In genomic region chr17:79657785-79658184, GRCm38 (mm10) we compare ENCODE assay signal across 24 mouse cellular contexts. TPM values are rescaled to one million over a fixed set of nuclear protein-coding genes. Genes with fewer than 3 reads are reported as not detected.
A peak's percentile ranks its signal among the peaks of the same experiment; 100 is the strongest.
DNase-seq lines count a peak whose midpoint lies in the region; ATAC-seq and TF ChIP-seq lines count a peak whose summit lies in the region.
"Had no signal": no experiment of that assay in that cellular context is flagged by ENCODE, and none has a peak within 500 bp of the region (broad histone marks: within the 10 kb centered on the region; RNA-seq: fewer than 3 reads in every experiment).

No protein-coding gene starts in this region.

- no peak overlapping the region for H3K4me3 ChIP-seq in limb, embryonic 14.5 days (replicated peaks; ENCODE audit: low read length)
- no peak overlapping the region for H3K4me3 ChIP-seq in limb, embryonic 10.5 days
- H3K4me3 ChIP-seq in embryonic facial prominence, embryonic 14.5 days (ENCODE audit: low read depth, low read length), result no peak overlapping the region
- H3K4me3 ChIP-seq: erythroblast, embryonic 14.5 days; forebrain, embryonic 13.5 days; heart, embryonic 12.5 days; hindbrain, embryonic 15.5 days; left cerebral cortex, adult 2 months; liver, embryonic 12.5 days; lung, embryonic 15.5 days; midbrain, embryonic 13.5 days; myocyte; neural tube, embryonic 15.5 days; stomach, embryonic 15.5 days had no signal

- no peak overlapping the region for H3K9ac ChIP-seq in limb, embryonic 14.5 days (ENCODE audit: low read depth, low read length, severe bottlenecking)
- no peak overlapping the region for H3K9ac ChIP-seq in embryonic facial prominence, embryonic 14.5 days (ENCODE audit: low read depth, low read length)
- H3K9ac ChIP-seq: forebrain, embryonic 13.5 days; heart, embryonic 12.5 days; hindbrain, embryonic 15.5 days; liver, embryonic 12.5 days; lung, embryonic 15.5 days; midbrain, embryonic 13.5 days; neural tube, embryonic 15.5 days; stomach, embryonic 15.5 days had no signal

- peak; percentile 11 for DNase-seq in limb, embryonic 14.5 days (ENCODE audit: low spot score)
- DNase-seq in limb, embryonic 10.5 days (ENCODE audit: low spot score), result no peak
- peak; percentile 54 for DNase-seq in embryo, embryonic 10.5 days (ENCODE audit: low spot score)
- DNase-seq in embryonic facial prominence, embryonic 14.5 days (ENCODE audit: low spot score), result peak; percentile 45
- DNase-seq in mesoderm, embryonic 11.5 days (ENCODE audit: low read depth, low spot score), result peak; percentile 52
- DNase-seq in spleen, postnatal 4 days (ENCODE audit: low spot score in 2 of 2), result no peak
- no peak for DNase-seq in left cerebral cortex, adult 18-20 months (ENCODE audit: low spot score in 2 of 2)
- DNase-seq: adrenal gland, adult 8-10 months; cerebellum, adult 9-11 months; right cerebral cortex, postnatal 14 days; thymus, adult 2 months had no signal

- no peaks in the 10 kb centered on the region for H3K9me3 ChIP-seq in limb, embryonic 14.5 days (ENCODE audit: control insufficient read depth, low read length)
- no peaks in the 10 kb centered on the region for H3K9me3 ChIP-seq in limb, embryonic 10.5 days (replicated peaks)
- no peaks in the 10 kb centered on the region for H3K9me3 ChIP-seq in embryonic facial prominence, embryonic 14.5 days (ENCODE audit: control insufficient read depth, low read length)
- H3K9me3 ChIP-seq: forebrain, embryonic 13.5 days; heart, embryonic 12.5 days; hindbrain, embryonic 15.5 days; liver, embryonic 12.5 days; lung, embryonic 15.5 days; midbrain, embryonic 13.5 days; neural tube, embryonic 15.5 days; stomach, embryonic 15.5 days had no signal

- H3K4me2 ChIP-seq in limb, embryonic 14.5 days (replicated peaks; ENCODE audit: low read depth, low read length, severe bottlenecking), result no peak overlapping the region
- H3K4me2 ChIP-seq in embryonic facial prominence, embryonic 14.5 days (ENCODE audit: low read depth, low read length), result no peak overlapping the region
- H3K4me2 ChIP-seq: forebrain, embryonic 13.5 days; heart, embryonic 12.5 days; hindbrain, embryonic 15.5 days; liver, embryonic 12.5 days; lung, embryonic 15.5 days; midbrain, embryonic 13.5 days; neural tube, embryonic 15.5 days; stomach, embryonic 15.5 days had no signal

- H3K36me3 ChIP-seq in limb, embryonic 14.5 days (ENCODE audit: control insufficient read depth, insufficient read depth, low read length), result no peaks in the 10 kb centered on the region
- H3K36me3 ChIP-seq in limb, embryonic 10.5 days, result no peaks in the 10 kb centered on the region
- no peaks in the 10 kb centered on the region for H3K36me3 ChIP-seq in embryonic facial prominence, embryonic 14.5 days (ENCODE audit: control insufficient read depth, insufficient read depth, low read length)
- H3K36me3 ChIP-seq: hindbrain, embryonic 15.5 days; liver, embryonic 12.5 days; lung, embryonic 15.5 days; midbrain, embryonic 13.5 days; neural tube, embryonic 15.5 days; stomach, embryonic 15.5 days had no signal

- H3K4me1 ChIP-seq in limb, embryonic 14.5 days (ENCODE audit: control insufficient read depth, insufficient read depth, low read length), result no peaks in the 10 kb centered on the region
- H3K4me1 ChIP-seq in limb, embryonic 10.5 days, result no peaks in the 10 kb centered on the region
- H3K4me1 ChIP-seq in embryonic facial prominence, embryonic 14.5 days (ENCODE audit: control insufficient read depth, insufficient read depth, low read length), result no peaks in the 10 kb centered on the region
- H3K4me1 ChIP-seq: forebrain, embryonic 13.5 days; hindbrain, embryonic 15.5 days; liver, embryonic 12.5 days; midbrain, embryonic 13.5 days; neural tube, embryonic 15.5 days; stomach, embryonic 15.5 days had no signal

- no peaks in the 10 kb centered on the region for H3K27me3 ChIP-seq in limb, embryonic 14.5 days (ENCODE audit: control insufficient read depth, insufficient read depth, low read length)
- H3K27me3 ChIP-seq in limb, embryonic 10.5 days (ENCODE audit: low read depth, poor library complexity, severe bottlenecking), result no peaks in the 10 kb centered on the region
- H3K27me3 ChIP-seq in embryonic facial prominence, embryonic 14.5 days (replicated peaks; ENCODE audit: control insufficient read depth, insufficient read depth, low read length), result no peaks in the 10 kb centered on the region
- H3K27me3 ChIP-seq: forebrain, embryonic 13.5 days; heart, embryonic 12.5 days; hindbrain, embryonic 15.5 days; liver, embryonic 12.5 days; lung, embryonic 15.5 days; midbrain, embryonic 13.5 days; neural tube, embryonic 15.5 days; Patski; stomach, embryonic 15.5 days had no signal

- H3K27ac ChIP-seq in limb, embryonic 14.5 days (replicated peaks; ENCODE audit: low read depth, low read length), result no peak overlapping the region
- H3K27ac ChIP-seq in limb, embryonic 10.5 days, result no peak overlapping the region
- no peak overlapping the region for H3K27ac ChIP-seq in embryonic facial prominence, embryonic 14.5 days (replicated peaks; ENCODE audit: low read depth, low read length)
- H3K27ac ChIP-seq: forebrain, embryonic 13.5 days; hindbrain, embryonic 15.5 days; left cerebral cortex, adult 2 months; liver, embryonic 12.5 days; lung, embryonic 15.5 days; midbrain, embryonic 13.5 days; neural tube, embryonic 15.5 days; stomach, embryonic 15.5 days had no signal

- ATAC-seq in limb, embryonic 14.5 days (ENCODE audit: low FRiP score, low read depth), result no peak; the same call in 1 of the 2 replicates
- ATAC-seq in embryonic facial prominence, embryonic 14.5 days (ENCODE audit: low read depth), result no peak
- ATAC-seq: forebrain, embryonic 13.5 days; liver, embryonic 12.5 days; midbrain, embryonic 13.5 days; Patski had no signal

- 55% methylated on average over 9 of the region's 9 CpGs for WGBS in limb, embryonic 14.5 days
- WGBS in limb, embryonic 10.5 days, result 60% methylated on average over 9 of the region's 9 CpGs
- WGBS in embryonic facial prominence, embryonic 14.5 days, result 33% methylated on average over 9 of the region's 9 CpGs

- no peak for TF ChIP-seq POLR2A in limb, embryonic 14.5 days (IDR thresholded peaks at IDR 0.05; ENCODE audit: borderline replicate concordance, extremely low read depth, insufficient read depth, insufficient read length)

RNA-seq across cellular contexts. Expression of gene Rmdn2, which starts 46.1 kb away (rescaled TPM):
- polyA plus RNA-seq in limb, embryonic 14.5 days (2012; rRNA removed), result 4.9 and 7.6 TPM in 2 replicates
- polyA plus RNA-seq in limb, embryonic 14.5 days (2014; fragmentation: Nextera tagmentation; extraction: Ambion mirVana), result 10.7 and 11.9 TPM in 2 replicates
- polyA plus RNA-seq in limb, embryonic 10.5 days (2016; fragmentation: Nextera tagmentation; extraction: Ambion mirVana), result 7.2 and 10.0 TPM in 2 replicates
- 12.4 and 12.7 TPM in 2 replicates for polyA plus RNA-seq in embryonic facial prominence, embryonic 14.5 days (2014; fragmentation: Nextera tagmentation; extraction: Ambion mirVana)
- 10 to 100 TPM; 12.7 to 15.3 TPM for total RNA-seq in left cerebral cortex, adult 18-20 months (2021)

RNA-seq across cellular contexts. Expression of gene Cyp1b1, which starts 57.1 kb away (rescaled TPM):
- 1.8 and 2.6 TPM in 2 replicates for polyA plus RNA-seq in limb, embryonic 14.5 days (2012; rRNA removed)
- 2.5 and 2.7 TPM in 2 replicates for polyA plus RNA-seq in limb, embryonic 14.5 days (2014; fragmentation: Nextera tagmentation; extraction: Ambion mirVana)
- polyA plus RNA-seq in limb, embryonic 10.5 days (2016; fragmentation: Nextera tagmentation; extraction: Ambion mirVana), result 5.0 and 7.5 TPM in 2 replicates
- polyA plus RNA-seq in embryonic facial prominence, embryonic 14.5 days (2014; fragmentation: Nextera tagmentation; extraction: Ambion mirVana), result 8.6 and 9.9 TPM in 2 replicates
- 1 to 10 TPM; 3.8 to 4.1 TPM for total RNA-seq in left cerebral cortex, adult 18-20 months (2021)
- total RNA-seq: megakaryocyte progenitor cell, adult 5-6 weeks had no signal
- polyA plus RNA-seq: erythroblast, embryonic 14.5 days had no signal

Comparison
In these comparisons a context has a peak if more than half of its experiments do, and no peak if none do; other contexts are left out.
1. DNase-seq: peak in limb, embryonic 14.5 days (single experiment), embryo, embryonic 10.5 days (single experiment), embryonic facial prominence, embryonic 14.5 days (single experiment) and mesoderm, embryonic 11.5 days (single experiment); none in limb, embryonic 10.5 days (single experiment), spleen, postnatal 4 days (0 of 2) and left cerebral cortex, adult 18-20 months (0 of 2).